Mouse (Mus musculus): ENCODE measurements at regions not wholly inside any gene's neighbourhood (a gene's known extent, or its start where the extent isn't known, plus 50 kb on each side); places are given as distances from the start of the nearest gene placed in this dataset.

DNA sequence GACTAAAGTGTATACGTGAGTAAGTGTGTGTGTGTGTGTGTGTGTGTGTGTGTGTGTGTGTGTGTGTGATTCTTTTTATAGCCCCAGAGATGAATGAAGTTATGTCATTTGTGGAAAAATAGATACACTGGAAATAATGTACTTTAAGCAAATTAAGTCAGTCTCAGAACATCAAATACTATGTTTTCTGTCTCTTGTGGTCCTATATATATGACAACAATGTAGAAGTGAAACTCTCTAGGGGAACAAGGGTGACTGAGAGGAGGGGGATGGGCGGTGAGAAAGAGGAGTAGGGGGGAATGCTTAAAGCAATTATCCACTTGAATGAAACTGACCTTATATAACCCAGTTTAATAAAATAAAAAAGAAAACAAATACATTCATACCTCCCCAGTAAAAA is 285.5 kb downstream of the Pten start:
- WGBS = 83% methylated on average over 2 of the region's 2 CpGs
- Histone ChIP-seq H3K4me1 (ENCODE audit: control insufficient read depth, insufficient read depth, insufficient read length, low read length) (peaks cover 6% of the 10 kb centered on the region; the same call in 1 of the 2 replicates), H3K27ac (ENCODE audit: insufficient read depth, low read depth, low read length) (no peak overlapping the region), H3K4me3 (ENCODE audit: low read depth, low read length) (no peak overlapping the region), H3K36me3 (ENCODE audit: control insufficient read depth, insufficient read depth, low read length) (no peaks in the 10 kb centered on the region), H3K27me3 (ENCODE audit: control insufficient read depth, insufficient read depth, low read length) (no peaks in the 10 kb centered on the region)
- TF ChIP-seq CTCF (IDR thresholded peaks at IDR 0.05; ENCODE audit: extremely low read depth, insufficient read length, insufficient replicate concordance, low read depth, low read length) (no peak), POLR2A (IDR thresholded peaks at IDR 0.05; ENCODE audit: low read depth, low read length) (no peak)

DNA sequence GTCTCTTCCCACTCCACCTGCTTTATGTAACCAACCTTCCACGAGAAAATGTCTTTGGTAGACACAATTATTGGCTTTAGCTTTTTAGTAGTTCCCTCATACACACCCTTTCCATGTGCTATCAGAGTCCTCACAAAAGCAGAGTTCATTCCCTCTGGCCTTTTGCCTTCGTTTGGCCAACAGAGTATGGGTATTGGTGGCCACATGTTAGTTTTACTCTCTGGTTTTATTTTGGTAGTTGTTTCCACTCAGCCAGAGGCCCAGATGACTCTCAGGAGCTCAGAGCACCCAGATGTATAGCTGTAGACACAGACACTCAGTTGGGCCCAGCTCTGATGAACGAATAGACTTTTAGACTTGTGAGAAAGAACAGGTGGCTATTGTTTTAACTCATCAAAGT is 286.4 kb downstream of the Pten start:
- H3K4me1 ChIP-seq (ENCODE audit: control insufficient read depth, insufficient read depth, insufficient read length, low read length) = peaks cover 6% of the 10 kb centered on the region; the same call in 1 of the 2 replicates
- WGBS = 58% methylated on average over 3 of the region's 3 CpGs
- no peaks in the 10 kb centered on the region for H3K36me3 ChIP-seq (ENCODE audit: control insufficient read depth, insufficient read depth, low read length)
- no peak overlapping the region for H3K27ac ChIP-seq (ENCODE audit: insufficient read depth, low read depth, low read length)
- no peak overlapping the region for H3K4me3 ChIP-seq (ENCODE audit: low read depth, low read length)
- TF ChIP-seq POLR2A (IDR thresholded peaks at IDR 0.05; ENCODE audit: low read depth, low read length) (no peak), CTCF (IDR thresholded peaks at IDR 0.05; ENCODE audit: extremely low read depth, insufficient read length, insufficient replicate concordance, low read depth, low read length) (no peak)
- no peaks in the 10 kb centered on the region for H3K27me3 ChIP-seq (ENCODE audit: control insufficient read depth, insufficient read depth, low read length)

GRCm38 (mm10) chr19:33048754-33049442 is 291.6 kb downstream of the Pten start:
- Histone ChIP-seq H3K4me1 (ENCODE audit: control insufficient read depth, insufficient read depth, insufficient read length, low read length) (no peaks in the 10 kb centered on the region), H3K27me3 (ENCODE audit: control insufficient read depth, insufficient read depth, low read length) (no peaks in the 10 kb centered on the region), H3K36me3 (ENCODE audit: control insufficient read depth, insufficient read depth, low read length) (no peaks in the 10 kb centered on the region), H3K4me3 (ENCODE audit: low read depth, low read length) (no peak overlapping the region), H3K27ac (ENCODE audit: insufficient read depth, low read depth, low read length) (no peak overlapping the region)
- WGBS = 87% methylated on average over 9 of the region's 9 CpGs
- TF ChIP-seq POLR2A (IDR thresholded peaks at IDR 0.05; ENCODE audit: low read depth, low read length) (no peak), CTCF (IDR thresholded peaks at IDR 0.05; ENCODE audit: extremely low read depth, insufficient read length, insufficient replicate concordance, low read depth, low read length) (no peak)

DNA sequence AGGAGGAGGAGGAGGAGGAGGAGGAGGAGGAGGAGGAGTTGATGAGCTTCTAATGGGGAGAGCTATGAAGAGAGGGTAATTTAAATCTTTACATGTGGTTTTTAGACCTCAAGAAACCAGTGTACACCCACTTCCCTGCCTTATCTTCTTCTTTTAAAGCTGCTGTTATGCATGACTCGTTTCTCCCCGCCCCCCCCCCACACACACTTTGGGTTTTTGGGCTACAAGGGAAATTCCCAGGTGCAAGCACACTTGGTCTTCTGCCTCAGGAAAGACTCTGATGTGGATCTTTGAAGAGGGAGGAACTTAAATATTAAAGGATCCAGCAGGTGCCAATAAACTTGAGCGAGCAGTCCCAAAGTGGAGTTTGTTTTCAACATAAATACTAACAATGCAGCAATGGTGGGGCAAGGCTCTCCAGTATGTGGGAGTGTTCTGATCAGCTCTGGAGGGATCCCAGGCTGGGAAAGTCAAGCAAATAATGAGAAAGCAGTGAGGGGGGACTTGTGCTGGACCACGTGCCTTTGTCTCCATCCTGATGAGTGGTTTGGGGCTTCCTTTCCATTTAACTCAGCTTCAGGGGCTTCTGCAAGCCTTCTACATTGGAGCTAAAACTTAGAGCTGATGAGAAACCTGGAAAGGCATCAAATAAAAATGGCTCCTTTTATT is 296.0 kb downstream of the Pten start:
- H3K27ac ChIP-seq (ENCODE audit: insufficient read depth, low read depth, low read length) = no peak overlapping the region
- H3K4me1 ChIP-seq (ENCODE audit: control insufficient read depth, insufficient read depth, insufficient read length, low read length) = peaks cover 2% of the 10 kb centered on the region; the same call in 1 of the 2 replicates
- 63% methylated on average over 4 of the region's 4 CpGs for WGBS
- H3K36me3 ChIP-seq (ENCODE audit: control insufficient read depth, insufficient read depth, low read length) = no peaks in the 10 kb centered on the region
- H3K27me3 ChIP-seq (ENCODE audit: control insufficient read depth, insufficient read depth, low read length) = no peaks in the 10 kb centered on the region
- TF ChIP-seq POLR2A (IDR thresholded peaks at IDR 0.05; ENCODE audit: low read depth, low read length) (no peak), CTCF (IDR thresholded peaks at IDR 0.05; ENCODE audit: extremely low read depth, insufficient read length, insufficient replicate concordance, low read depth, low read length) (no peak)
- no peak overlapping the region for H3K4me3 ChIP-seq (ENCODE audit: low read depth, low read length)

DNA sequence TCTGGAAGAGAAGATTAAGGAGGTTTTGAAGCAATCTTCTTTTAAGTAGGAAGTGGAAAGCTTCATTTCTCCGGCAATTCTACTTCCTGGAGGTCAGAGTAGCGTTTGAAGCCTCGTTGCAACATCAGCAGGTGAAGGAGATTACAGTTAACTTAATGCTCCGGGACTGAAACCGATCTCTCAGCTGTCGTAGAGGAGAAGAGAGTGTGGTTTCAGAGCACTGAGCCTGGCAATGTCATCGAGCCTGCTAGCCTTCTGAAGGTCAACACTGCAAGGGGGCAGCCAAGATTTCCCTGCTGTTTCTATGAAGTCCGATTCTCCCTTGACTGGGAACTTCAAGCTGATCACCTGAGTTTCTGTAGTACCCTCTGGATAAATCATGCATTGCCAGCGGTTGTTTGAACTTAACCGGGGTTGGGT is 299.1 kb downstream of the Pten start:
- H3K36me3 ChIP-seq (ENCODE audit: control insufficient read depth, insufficient read depth, low read length) = no peaks in the 10 kb centered on the region
- no peak overlapping the region for H3K4me3 ChIP-seq (ENCODE audit: low read depth, low read length)
- TF ChIP-seq CTCF (IDR thresholded peaks at IDR 0.05; ENCODE audit: extremely low read depth, insufficient read length, insufficient replicate concordance, low read depth, low read length) = no peak
- no peak for TF ChIP-seq POLR2A (IDR thresholded peaks at IDR 0.05; ENCODE audit: low read depth, low read length)
- H3K27ac ChIP-seq (ENCODE audit: insufficient read depth, low read depth, low read length) = no peak overlapping the region
- H3K27me3 ChIP-seq (ENCODE audit: control insufficient read depth, insufficient read depth, low read length) = no peaks in the 10 kb centered on the region
- H3K4me1 ChIP-seq (ENCODE audit: control insufficient read depth, insufficient read depth, insufficient read length, low read length) = peaks cover 2% of the 10 kb centered on the region; the same call in 1 of the 2 replicates
- 21% methylated on average over 10 of the region's 10 CpGs for WGBS

DNA sequence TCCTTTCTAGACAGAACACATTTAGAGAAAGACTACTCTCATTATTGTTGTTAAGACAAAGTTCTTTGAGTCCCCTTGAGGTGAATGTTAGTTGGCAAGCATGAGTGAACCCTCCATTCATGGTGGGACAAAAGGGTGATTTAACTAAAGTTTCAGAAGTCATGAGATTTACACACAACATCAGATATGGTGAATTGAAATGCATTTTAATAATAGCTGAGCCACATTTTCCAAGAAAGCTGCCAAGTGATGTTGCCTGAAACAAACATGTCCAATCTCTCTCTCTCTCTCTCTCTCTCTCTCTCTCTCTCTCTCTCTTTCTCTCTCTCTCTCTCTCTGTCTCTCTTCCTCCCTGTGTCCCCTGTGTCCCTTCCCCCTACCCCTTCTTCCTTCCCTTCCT is 303.7 kb downstream of the Pten start:
- no peak overlapping the region for H3K27ac ChIP-seq (ENCODE audit: insufficient read depth, low read depth, low read length)
- no peaks in the 10 kb centered on the region for H3K36me3 ChIP-seq (ENCODE audit: control insufficient read depth, insufficient read depth, low read length)
- no peaks in the 10 kb centered on the region for H3K27me3 ChIP-seq (ENCODE audit: control insufficient read depth, insufficient read depth, low read length)
- no peak overlapping the region for H3K4me3 ChIP-seq (ENCODE audit: low read depth, low read length)
- TF ChIP-seq POLR2A (IDR thresholded peaks at IDR 0.05; ENCODE audit: low read depth, low read length) (no peak), CTCF (IDR thresholded peaks at IDR 0.05; ENCODE audit: extremely low read depth, insufficient read length, insufficient replicate concordance, low read depth, low read length) (no peak)
- peaks cover 4% of the 10 kb centered on the region; the same call in 1 of the 2 replicates for H3K4me1 ChIP-seq (ENCODE audit: control insufficient read depth, insufficient read depth, insufficient read length, low read length)
